In the genomic region with DNA sequence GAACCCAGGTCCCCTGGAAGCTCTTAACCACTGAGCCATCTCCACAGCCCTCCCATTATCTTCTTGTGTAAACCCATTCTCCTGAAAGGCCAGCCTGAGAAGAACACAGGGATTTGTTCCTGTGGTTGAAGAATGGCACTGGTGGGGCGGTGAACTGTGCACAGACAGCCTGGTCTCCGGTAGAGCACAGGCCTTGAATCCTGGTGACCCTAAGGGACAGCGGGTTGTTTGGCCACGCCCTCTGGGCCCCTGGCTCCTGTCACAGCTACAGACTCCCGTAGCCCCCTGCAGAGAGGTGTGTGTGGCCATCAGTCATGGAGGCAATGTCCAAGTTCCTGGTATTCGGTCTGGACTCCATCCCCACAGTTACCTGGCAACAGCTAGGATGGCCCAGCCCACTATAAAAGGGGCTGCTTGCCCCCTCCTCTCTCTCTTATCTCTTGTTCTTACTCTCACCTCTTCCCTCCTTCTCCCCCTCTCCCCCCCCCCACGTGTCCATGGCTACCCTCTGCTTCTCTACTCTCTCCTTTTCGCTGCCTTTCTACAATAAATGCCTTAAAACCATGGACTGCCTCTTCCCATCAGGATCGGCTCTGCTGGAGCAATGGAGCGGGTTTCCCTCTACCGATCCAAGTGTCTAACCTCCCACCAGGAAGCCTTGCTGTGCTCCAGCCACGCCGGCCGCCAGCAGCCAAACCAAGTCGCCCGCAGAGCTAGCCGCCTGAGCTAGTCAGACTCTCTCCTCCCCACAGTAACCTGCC, we compare ENCODE assay signal across 12 mouse cellular contexts. TPM values are rescaled to one million over a fixed set of nuclear protein-coding genes. Genes with fewer than 3 reads are reported as not detected.
A peak's percentile ranks its signal among the peaks of the same experiment; 100 is the strongest.
DNase-seq lines count a peak whose midpoint lies in the region; ATAC-seq and TF ChIP-seq lines count a peak whose summit lies in the region.
"Had no signal": no experiment of that assay in that cellular context is flagged by ENCODE, and none has a peak within 500 bp of the region (broad histone marks: within the 10 kb centered on the region; RNA-seq: fewer than 3 reads in every experiment).

No protein-coding gene starts in this region.

- DNase-seq in heart, postnatal 0 days (ENCODE audit: low spot score), result no peak
- no peak for DNase-seq in heart, postnatal 10 days
- DNase-seq in embryo, embryonic 10.5 days (ENCODE audit: low spot score), result peak; percentile 28
- DNase-seq in yolk sac, embryonic 10.5 days (ENCODE audit: low spot score), result no peak
- DNase-seq in thymus, postnatal 0 days (ENCODE audit: low spot score), result no peak
- DNase-seq: kidney, postnatal 10 days; lung, postnatal 14 days had no signal

- no peak overlapping the region for H3K4me3 ChIP-seq in heart, postnatal 0 days (ENCODE audit: low read depth, low read length)
- H3K4me3 ChIP-seq in hindbrain, embryonic 13.5 days, result peak overlapping the region; percentile 22
- 0 out of 2 replicates have a peak overlapping the region, but pooled peaks have one; percentile 9 for H3K4me3 ChIP-seq in midbrain, embryonic 16.5 days (ENCODE audit: low read depth, low read length)
- H3K4me3 ChIP-seq: embryonic facial prominence, embryonic 15.5 days had no signal

- no peak overlapping the region for H3K9ac ChIP-seq in heart, postnatal 0 days (replicated peaks; ENCODE audit: low read depth, low read length)
- H3K9ac ChIP-seq in hindbrain, embryonic 13.5 days, result peak overlapping the region; percentile 46
- peak overlapping the region; percentile 22; the same call in 1 of the 2 replicates for H3K9ac ChIP-seq in midbrain, embryonic 16.5 days (ENCODE audit: low read depth, low read length)
- H3K9ac ChIP-seq: embryonic facial prominence, embryonic 15.5 days had no signal

- 0 out of 2 replicates have a peak, but pooled peaks cover 5% of the 10 kb centered on the region for H3K4me1 ChIP-seq in heart, postnatal 0 days (ENCODE audit: control insufficient read depth, insufficient read depth)
- peaks cover 9% of the 10 kb centered on the region for H3K4me1 ChIP-seq in hindbrain, embryonic 13.5 days (replicated peaks)
- peaks cover 7% of the 10 kb centered on the region for H3K4me1 ChIP-seq in midbrain, embryonic 16.5 days (ENCODE audit: control insufficient read depth, insufficient read depth, low read length)

- no peak for TF ChIP-seq CTCF in heart, postnatal 0 days (IDR thresholded peaks at IDR 0.05; ENCODE audit: low read depth)

- WGBS in heart, postnatal 0 days, result 32% methylated on average over 17 of the region's 17 CpGs
- 12% methylated on average over 17 of the region's 17 CpGs for WGBS in hindbrain, embryonic 13.5 days
- WGBS in midbrain, embryonic 16.5 days, result 10% methylated on average over 17 of the region's 17 CpGs

- ATAC-seq in heart, postnatal 0 days (ENCODE audit: insufficient read depth, low read depth), result no peak
- no peak for ATAC-seq in hindbrain, embryonic 13.5 days (ENCODE audit: low FRiP score)
- peak; percentile 51 for ATAC-seq in midbrain, embryonic 16.5 days
- ATAC-seq in erythroblast, adult 5-6 weeks (replicated peaks; ENCODE audit: low FRiP score, poor library complexity, severe bottlenecking), result no peak

- H3K9me3 ChIP-seq in heart, postnatal 0 days (replicated peaks; ENCODE audit: control insufficient read depth, low read length), result no peaks in the 10 kb centered on the region
- H3K9me3 ChIP-seq in hindbrain, embryonic 13.5 days, result no peaks in the 10 kb centered on the region
- no peaks in the 10 kb centered on the region for H3K9me3 ChIP-seq in midbrain, embryonic 16.5 days (replicated peaks; ENCODE audit: control insufficient read depth, low read length, poor library complexity, severe bottlenecking)
- H3K9me3 ChIP-seq: embryonic facial prominence, embryonic 15.5 days had no signal

- intact Hi-C loops in heart, postnatal 10 days (cut with DNase I), result loop anchor here (2.0 kb wide), 1 partner anchor 27 kb away; no protein-coding TSS in a partner anchor

- H3K27ac ChIP-seq in heart, postnatal 0 days (ENCODE audit: low read depth), result no peak overlapping the region
- H3K27ac ChIP-seq in hindbrain, embryonic 13.5 days, result no peak overlapping the region
- no peak overlapping the region for H3K27ac ChIP-seq in midbrain, embryonic 16.5 days (ENCODE audit: low read length)
- H3K27ac ChIP-seq: embryonic facial prominence, embryonic 15.5 days had no signal

- TF ChIP-seq EP300 in heart, postnatal 0 days (IDR thresholded peaks at IDR 0.05; ENCODE audit: low read depth), result no peak

- H3K36me3 ChIP-seq in heart, postnatal 0 days (replicated peaks; ENCODE audit: control insufficient read depth, insufficient read depth, low read length), result no peaks in the 10 kb centered on the region
- no peaks in the 10 kb centered on the region for H3K36me3 ChIP-seq in hindbrain, embryonic 13.5 days
- H3K36me3 ChIP-seq in midbrain, embryonic 16.5 days (ENCODE audit: control insufficient read depth, insufficient read depth, low read length), result no peaks in the 10 kb centered on the region
- H3K36me3 ChIP-seq: embryonic facial prominence, embryonic 15.5 days had no signal

- H3K4me2 ChIP-seq in heart, postnatal 0 days (ENCODE audit: low read depth, low read length), result 0 out of 2 replicates have a peak overlapping the region, but pooled peaks have one; percentile 7
- H3K4me2 ChIP-seq in hindbrain, embryonic 13.5 days, result peak overlapping the region; percentile 40
- H3K4me2 ChIP-seq in midbrain, embryonic 16.5 days (ENCODE audit: low read length), result peak overlapping the region; percentile 44
- H3K4me2 ChIP-seq: embryonic facial prominence, embryonic 15.5 days had no signal

- no peaks in the 10 kb centered on the region for H3K27me3 ChIP-seq in heart, postnatal 0 days (ENCODE audit: control insufficient read depth, insufficient read depth, low read length)
- peaks cover 22% of the 10 kb centered on the region for H3K27me3 ChIP-seq in hindbrain, embryonic 13.5 days
- no peaks in the 10 kb centered on the region for H3K27me3 ChIP-seq in midbrain, embryonic 16.5 days (ENCODE audit: control insufficient read depth, insufficient read depth, low read depth, low read length)
- H3K27me3 ChIP-seq: CH12.LX had no signal

RNA-seq across cellular contexts. Expression of a gene that starts 20.5 kb away (rescaled TPM):
- not detected in 2 replicates for total RNA-seq in heart, postnatal 0 days (2014; rRNA removed; ENCODE audit: low replicate concordance)
- polyA plus RNA-seq in heart, postnatal 0 days (2015; fragmentation: Nextera tagmentation; extraction: Ambion mirVana), result 3.5 and 3.9 TPM in 2 replicates
- not detected for total RNA-seq in heart, postnatal 10 days (2021)
- polyA plus RNA-seq in hindbrain, embryonic 13.5 days (2015; fragmentation: Nextera tagmentation; extraction: Ambion mirVana), result 1.0 and 2.1 TPM in 2 replicates
- 1.4 and 2.1 TPM in 2 replicates for polyA plus RNA-seq in midbrain, embryonic 16.5 days (2015; fragmentation: Nextera tagmentation; extraction: Ambion mirVana)
- polyA plus RNA-seq in thymus, postnatal 0 days (2015; fragmentation: Nextera tagmentation; extraction: Ambion mirVana), result 1.1 and 4.1 TPM in 2 replicates
- total RNA-seq in erythroblast, adult 5-6 weeks (2015; ENCODE audit: low replicate concordance), result not detected in 2 replicates
- not detected in 2 replicates for total RNA-seq in erythroblast, adult 5-6 weeks (2017; ENCODE audit: low replicate concordance)

RNA-seq across cellular contexts. Expression of a gene that starts 47.7 kb away (rescaled TPM):
- 3.4 and 5.1 TPM in 2 replicates for total RNA-seq in heart, postnatal 0 days (2014; rRNA removed; ENCODE audit: low replicate concordance)
- 2.7 and 2.8 TPM in 2 replicates for polyA plus RNA-seq in heart, postnatal 0 days (2015; fragmentation: Nextera tagmentation; extraction: Ambion mirVana)
- 1 to 10 TPM; 1.1 to 2.5 TPM for total RNA-seq in heart, postnatal 10 days (2021)
- polyA plus RNA-seq in hindbrain, embryonic 13.5 days (2015; fragmentation: Nextera tagmentation; extraction: Ambion mirVana), result 7.0 and 8.0 TPM in 2 replicates
- 4.4 and 5.7 TPM in 2 replicates for polyA plus RNA-seq in midbrain, embryonic 16.5 days (2015; fragmentation: Nextera tagmentation; extraction: Ambion mirVana)
- 2.0 and 2.4 TPM in 2 replicates for polyA plus RNA-seq in thymus, postnatal 0 days (2015; fragmentation: Nextera tagmentation; extraction: Ambion mirVana)
- not detected in 2 replicates for total RNA-seq in erythroblast, adult 5-6 weeks (2015; ENCODE audit: low replicate concordance)
- not detected in 2 replicates for total RNA-seq in erythroblast, adult 5-6 weeks (2017; ENCODE audit: low replicate concordance)
